Mouse (Mus musculus): ENCODE measurements around the gene Ntm.

Gene Ntm

DNA sequence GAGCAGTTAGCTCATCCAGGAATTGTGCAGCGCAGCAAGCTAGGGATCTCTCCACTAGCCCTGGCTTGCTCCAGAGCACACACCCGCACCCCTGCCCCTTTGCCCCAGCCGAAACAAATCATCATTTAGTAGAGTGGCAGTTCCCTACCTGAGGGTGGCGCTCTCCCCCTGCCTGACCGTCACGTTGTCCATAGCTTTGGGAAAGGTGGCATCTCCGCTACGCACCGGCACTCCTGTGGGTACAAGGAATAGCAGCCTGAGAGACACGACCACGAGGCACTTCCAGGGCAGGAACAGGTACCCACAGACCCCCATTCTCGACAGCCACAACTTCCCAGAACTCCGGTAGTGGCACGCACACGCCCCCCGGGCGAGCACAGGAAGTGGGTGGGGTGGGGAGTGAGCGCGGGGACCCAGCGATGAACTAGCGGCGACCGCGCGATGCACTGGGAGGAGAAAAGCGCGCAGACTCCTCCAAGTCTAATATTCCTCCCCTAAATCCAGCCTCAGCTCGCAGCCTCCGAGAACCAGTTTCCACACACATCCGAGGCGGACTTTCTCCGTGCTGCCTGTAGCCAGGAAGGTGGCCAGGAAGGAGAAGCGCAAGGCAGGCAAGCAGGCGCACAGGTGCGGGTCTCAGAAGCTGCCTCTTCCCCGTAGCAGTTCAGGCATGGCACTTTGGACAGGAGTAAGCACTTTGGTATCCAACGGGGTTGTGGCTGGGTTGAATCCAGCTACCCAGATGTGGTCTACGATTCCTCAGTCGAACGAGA, 551.3 kb downstream of the Ntm start:
- peak; percentile 86 for DNase-seq (ENCODE audit: low read depth, low spot score)

- DNase-seq (ENCODE audit: low read depth, low spot score): no peak
These were observed 552.1 kb downstream of the Ntm start for GRCm38 (mm10) chr9:29410728-29411407.

GRCm38 (mm10) chr9:29410284-29410683, 552.7 kb downstream of the Ntm start:
- DNase-seq (ENCODE audit: low read depth, low spot score): no peak

DNA sequence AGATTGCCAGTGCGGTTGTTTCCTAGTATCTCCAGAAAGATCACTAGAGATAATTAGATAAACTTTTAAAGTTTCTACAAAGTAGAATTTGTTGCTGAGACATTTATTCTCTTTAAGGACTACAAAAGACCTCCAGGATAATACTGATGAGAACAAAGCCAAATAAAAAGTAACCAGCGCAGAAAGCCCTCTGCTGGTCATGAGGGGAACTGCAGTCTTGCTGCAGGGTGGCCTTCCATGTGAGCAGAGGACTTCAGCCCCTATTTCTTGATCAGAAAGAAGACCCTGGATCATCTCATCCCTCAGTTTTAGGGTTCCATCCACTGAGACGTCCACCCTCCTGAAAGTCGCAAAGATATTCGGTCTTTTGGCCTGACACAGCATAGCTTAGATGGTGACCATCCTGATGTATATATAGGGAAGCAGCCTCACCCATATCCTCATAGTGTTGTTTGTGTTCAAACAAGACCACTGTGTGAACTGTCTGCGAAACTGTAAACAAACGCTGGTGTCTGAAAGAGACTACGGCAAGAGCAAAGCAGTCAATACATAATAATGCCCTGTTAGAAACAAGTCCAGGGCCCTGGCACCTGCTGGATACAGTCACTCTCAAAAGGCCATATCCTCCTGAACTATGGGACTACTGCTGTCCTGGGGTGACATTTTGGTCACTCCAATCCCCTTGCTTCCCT, 553.6 kb downstream of the Ntm start:
- DNase-seq (ENCODE audit: low read depth, low spot score): peak; percentile 61

DNA sequence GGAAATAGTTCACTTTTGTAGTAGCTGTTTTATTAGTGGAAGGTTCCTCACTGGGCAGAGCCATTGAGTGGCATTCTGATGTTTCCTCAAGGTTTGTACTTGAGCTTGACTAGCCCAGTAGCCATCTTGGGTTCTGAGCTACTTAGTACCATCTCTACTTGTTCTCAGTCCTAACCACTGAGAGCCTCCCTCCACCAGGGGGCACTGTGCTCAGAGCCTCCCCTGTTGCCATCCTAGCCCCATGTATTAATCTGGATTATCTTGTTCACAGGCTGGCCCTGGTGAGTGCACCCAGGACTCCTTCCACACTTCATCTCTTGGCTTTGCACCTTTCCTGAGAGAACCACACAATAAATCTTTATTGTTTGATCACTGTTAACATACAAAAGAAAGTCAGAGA, 555.0 kb downstream of the Ntm start:
- DNase-seq (ENCODE audit: low read depth, low spot score): peak; percentile 83

GRCm38 (mm10) chr9:29406973-29407372, 556.0 kb downstream of the Ntm start:
- DNase-seq (ENCODE audit: low read depth, low spot score): no peak

GRCm38 (mm10) chr9:29406046-29406445, 556.9 kb downstream of the Ntm start:
- no peak for DNase-seq (ENCODE audit: low read depth, low spot score)

DNA sequence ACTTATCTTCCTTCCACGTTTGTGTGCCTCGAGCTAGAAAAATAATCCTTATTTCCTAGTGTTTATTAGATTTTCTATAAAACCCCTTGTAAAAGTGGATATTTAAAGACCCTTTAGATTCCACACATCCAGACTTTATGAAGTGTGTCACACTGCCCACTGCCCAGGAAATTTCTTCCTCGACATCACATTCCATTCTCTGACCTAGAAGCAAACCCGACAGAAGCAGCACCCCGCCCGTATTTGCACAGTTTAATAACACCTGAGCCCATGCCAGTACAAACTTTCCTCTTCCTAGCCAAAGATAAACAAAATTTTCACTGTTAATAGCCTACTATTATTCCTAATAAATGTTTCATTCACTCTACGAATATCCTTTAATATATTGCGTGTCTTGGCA, 562.8 kb downstream of the Ntm start:
- DNase-seq (ENCODE audit: low read depth, low spot score): no peak

- no peak for DNase-seq (ENCODE audit: low read depth, low spot score)
These were observed 566.8 kb downstream of the Ntm start for GRCm38 (mm10) chr9:29396101-29396500.

DNA sequence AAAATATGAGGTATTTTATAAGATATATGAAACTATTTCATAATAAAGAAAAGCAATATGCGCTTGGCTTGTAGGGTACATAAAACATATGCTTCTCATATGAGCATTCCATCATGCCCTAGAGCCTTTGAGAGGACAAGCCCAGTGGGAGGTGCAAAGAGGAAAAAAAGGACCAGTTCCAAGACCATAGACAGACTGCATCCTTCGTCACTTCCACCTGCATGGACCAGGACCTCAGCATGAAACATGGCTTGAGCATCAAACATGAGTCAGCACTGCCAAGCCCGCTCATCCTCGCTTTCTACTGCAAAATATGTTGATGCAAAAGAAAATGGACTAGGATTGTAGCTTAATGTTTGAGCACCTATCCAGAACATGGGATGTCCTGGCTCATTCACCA, 569.8 kb downstream of the Ntm start:
- no peak for DNase-seq (ENCODE audit: low read depth, low spot score)

DNA sequence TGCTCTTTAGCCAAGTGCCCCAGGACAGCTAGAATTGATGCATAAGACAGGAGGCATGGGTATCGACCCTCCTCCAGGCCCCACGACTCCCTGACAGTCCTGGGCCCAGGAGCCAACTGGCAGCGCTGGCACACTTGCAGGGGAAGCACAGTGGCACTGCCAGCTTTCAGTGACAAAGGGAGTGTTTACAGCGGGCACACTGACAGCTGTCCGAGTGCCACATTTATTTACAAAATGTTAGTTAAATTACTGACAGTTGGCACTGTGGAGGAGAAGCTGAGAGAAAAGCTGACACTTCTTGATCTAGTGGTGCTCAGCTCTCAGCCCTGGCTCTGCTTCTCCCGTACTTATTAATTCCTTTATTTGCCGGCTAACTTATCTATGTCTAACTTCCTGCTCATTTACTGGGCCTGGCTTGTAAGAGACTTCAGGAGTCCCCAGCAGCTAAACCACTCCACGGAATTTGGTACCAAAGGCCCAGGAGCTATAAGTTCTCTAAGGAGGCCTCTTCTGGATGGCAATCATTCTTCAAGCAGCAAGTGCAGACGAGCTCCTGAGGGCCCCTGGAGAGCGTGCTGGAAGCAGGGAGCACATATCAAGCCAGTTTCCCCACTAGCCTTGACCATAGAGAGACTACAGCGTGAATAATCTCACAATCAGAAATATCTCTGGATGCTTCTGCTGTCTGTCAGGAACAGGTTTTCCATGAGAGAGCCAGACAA, 572.0 kb downstream of the Ntm start:
- DNase-seq (ENCODE audit: low read depth, low spot score): no peak

DNA sequence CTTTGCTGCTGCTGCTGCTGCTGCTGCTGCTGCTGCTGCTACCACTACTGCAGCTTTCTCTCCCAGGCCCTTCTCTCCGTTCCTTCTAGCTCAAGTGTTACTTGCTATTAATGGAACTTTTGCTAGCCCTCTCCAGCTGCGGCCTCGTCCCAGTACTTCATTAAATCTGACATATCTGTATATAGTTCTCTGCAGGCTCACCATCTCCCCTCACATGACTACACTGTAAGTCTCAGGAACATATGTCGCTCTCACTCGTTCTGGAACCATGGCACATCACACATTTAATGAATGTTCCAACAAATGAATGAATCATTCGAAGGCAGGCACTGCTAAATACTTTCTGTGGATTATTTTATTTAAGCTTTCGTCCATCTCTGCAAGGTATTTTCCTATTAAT, 573.7 kb downstream of the Ntm start:
- no peak for DNase-seq (ENCODE audit: low read depth, low spot score)

DNA sequence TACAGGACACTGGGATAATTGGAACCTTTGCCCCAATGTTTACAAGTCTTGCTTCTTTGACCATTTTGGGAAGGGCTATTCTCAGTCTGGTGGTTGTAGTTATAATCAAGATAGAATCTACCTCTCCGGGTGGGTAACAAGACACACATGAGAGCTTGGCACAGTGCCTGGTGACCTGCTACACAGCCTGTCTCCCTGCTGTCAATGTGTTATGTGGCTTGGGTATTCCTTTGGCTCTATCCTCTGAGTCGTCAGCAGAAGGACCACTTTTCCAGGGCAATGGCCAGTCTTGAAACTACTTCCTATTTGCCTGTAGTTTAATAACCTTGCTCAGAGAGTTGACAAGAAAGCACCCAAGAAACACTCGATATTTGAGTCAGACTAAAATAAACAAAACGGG, 575.8 kb downstream of the Ntm start:
- no peak for DNase-seq (ENCODE audit: low read depth, low spot score)

DNA sequence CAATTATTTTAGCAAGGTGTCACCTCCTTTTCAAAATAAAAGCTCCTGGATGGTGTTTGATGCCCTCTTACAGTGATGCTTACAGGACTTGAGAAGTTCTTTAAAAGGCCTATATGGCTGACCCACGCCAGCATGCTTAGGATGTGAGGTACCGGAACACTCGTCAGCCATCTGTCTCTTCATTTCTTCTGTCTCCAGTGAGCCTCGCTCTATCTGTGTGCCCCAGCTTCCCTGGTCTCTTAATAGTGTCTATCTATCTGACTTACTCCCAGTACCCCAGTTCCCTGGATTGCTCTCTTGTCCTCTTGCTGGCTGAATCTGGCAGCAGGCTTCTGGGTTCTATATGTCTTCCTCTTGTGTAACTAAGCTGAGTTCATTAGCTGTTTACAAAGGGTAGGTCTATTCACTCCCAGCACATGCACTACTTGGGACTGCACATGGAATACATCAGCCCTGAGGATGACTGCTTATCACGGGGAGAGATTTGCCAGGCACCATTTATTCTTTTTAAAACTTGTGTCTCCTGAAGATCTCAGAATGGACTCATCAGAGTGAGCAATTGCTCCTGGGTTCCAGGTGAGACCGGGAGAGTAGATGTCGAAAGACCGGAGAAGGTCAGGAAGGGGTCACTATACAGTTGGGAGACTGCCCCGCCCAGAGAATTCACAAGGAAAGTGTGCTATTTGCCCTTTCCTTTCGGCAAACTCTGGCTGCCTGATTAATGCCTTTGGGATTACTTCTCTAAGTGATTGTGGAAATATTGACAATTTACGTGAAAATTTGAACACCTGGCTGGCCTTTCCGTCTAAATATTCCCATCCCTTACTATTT, 585.6 kb downstream of the Ntm start:
- DNase-seq (ENCODE audit: low read depth, low spot score): no peak

DNA sequence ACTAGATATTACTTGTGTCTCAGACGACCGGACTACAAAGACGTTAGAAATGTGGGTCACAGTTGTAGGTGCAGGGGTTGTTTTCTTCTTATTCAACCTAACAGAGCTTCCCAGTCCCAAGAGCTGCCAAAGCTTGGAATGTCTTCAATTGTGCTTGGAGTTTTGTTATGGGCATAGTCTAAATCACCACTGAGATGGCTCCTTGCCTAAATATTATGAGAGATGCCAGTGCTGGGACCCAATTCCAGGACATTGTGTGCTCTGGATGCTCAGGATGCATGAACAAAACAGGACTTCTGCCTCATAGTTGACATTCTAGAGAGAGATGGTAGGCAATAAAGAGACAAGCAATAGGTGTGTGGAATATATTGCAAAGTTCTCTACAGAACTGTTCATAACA, 591.6 kb downstream of the Ntm start:
- no peak for DNase-seq (ENCODE audit: low read depth, low spot score)

DNA sequence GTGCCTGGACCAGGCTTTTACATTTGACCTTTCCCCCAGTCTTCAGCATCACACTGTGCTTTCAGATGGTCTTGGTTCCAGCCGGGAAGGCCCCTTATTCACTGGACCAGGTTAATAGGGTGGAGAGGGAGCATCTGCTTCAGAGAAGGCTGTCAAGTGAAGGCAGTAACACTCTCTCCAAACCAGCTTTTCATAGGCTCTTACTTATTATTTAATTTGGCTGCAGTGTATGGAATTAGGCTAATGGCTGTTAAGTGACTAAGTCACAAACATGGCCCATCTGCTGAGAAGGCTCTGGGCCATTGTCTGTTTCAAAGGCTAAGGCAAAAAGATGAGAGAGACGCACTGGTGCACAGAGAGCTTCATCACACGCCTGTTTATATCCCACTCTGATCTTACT, 593.3 kb downstream of the Ntm start:
- no peak for DNase-seq (ENCODE audit: low read depth, low spot score)

GRCm38 (mm10) chr9:29368291-29368690, 594.6 kb downstream of the Ntm start:
- DNase-seq (ENCODE audit: low read depth, low spot score): no peak

GRCm38 (mm10) chr9:29357796-29358195, 605.1 kb downstream of the Ntm start:
- no peak for DNase-seq (ENCODE audit: low read depth, low spot score)

DNA sequence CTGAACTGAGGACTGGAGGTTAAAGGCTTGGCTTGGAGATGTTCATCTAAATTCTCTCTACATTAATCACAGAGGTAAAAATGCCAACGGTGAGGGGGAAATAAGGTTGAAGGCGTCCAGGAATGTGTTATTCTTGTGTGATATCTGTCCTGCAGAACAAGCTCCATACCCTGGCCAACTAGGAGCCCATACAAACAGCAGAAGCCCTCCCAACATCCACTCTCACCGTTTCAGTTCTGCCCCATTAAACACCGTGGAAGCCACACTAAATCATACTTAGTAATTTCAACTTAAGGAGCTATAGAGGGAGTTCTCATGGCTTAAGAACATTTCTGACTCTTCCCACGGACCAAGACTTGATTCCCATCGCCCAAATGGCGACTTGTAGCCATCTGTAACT, 620.6 kb downstream of the Ntm start:
- no peak for DNase-seq (ENCODE audit: low read depth, low spot score)

GRCm38 (mm10) chr9:29341292-29341691, 621.6 kb downstream of the Ntm start:
- DNase-seq (ENCODE audit: low read depth, low spot score): no peak

DNA sequence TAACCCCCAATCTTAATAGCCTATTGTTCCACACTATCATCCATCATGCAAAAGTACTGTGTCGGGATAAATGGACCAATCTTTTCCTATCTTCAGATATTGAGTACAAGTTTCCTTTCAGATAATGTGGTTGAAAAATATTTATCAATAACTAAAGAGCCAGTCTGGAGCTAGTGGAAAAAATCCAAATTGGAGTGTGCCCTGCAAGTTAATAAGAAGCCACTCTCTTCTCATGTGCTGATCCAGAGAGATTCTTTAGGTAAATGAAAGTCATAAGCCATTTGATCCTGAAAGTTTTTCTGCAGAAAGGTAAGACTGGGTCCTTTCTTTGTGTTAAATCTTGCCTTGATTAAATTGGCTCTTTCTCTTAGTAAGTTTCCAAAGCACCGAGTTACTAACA, 627.3 kb downstream of the Ntm start:
- no peak for DNase-seq (ENCODE audit: low read depth, low spot score)
